Mouse (Mus musculus) kidney, adult 8-10 months (tissue): ENCODE data around the gene Dbn1.

ENCODE experiments used
- DNase-seq, 2 experiments: peaks; one replicate each; pipeline ENCODE4 v3.0.0; 2022

Dbn1 gene

DNA sequence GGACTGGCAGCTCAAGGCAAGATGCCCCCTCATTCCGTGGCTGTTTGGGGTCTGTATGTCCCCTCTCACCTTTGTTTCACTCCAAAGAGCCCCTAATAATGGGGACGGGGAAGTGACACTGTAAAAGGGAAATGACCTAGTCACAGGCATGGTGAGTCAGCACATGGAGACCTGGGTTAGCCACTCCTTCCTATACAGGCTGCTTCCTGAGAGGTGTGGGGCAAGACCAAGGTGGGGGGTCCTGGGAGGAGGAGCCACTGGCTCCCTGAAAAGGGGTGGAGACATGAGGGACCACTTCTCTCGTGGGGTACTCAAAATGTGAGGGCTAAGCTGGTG is 22.4 kb upstream of the Dbn1 start:
- no peak for DNase-seq

DNA sequence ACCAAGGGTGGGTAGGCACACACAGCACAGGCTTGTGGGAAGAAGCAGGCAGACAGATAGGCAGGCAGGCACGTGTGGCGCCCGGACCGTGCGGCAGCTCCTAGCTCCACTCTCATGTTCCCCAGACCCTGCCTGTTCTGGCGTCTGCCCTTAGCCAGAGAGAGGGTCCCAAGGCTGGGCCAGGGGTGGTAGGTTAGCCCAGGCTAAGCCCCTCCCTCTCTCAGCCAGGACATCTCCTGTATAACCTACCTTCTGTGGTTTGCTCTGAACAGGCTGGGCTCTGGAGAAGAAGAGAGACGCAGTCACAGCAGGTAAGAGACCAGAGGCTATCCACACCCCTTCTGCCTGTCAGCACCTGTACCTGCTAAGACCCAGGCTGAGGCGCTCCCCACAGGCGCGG is 20.6 kb upstream of the Dbn1 start:
- DNase-seq, result no peak

DNA sequence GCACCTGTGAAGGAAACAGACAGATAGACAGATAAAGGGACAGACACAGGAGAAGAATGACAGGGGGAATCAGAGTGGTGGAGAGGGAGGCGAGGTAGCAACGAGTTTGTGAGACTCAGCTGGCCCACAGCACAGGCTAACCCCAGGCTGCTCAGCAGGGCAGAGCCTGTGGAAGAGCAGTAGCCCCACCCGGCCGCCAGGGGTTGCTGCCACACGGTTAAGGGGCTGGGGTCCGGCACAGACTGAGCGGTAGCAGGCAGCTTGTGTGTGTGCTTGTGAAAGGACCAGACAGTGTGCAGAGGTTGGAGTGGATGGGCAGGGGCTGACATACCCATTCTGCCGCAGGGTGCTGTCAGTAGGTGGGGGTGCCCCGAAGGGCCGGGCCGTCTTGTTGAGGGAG is 20.0 kb upstream of the Dbn1 start:
- no peak for DNase-seq

DNA sequence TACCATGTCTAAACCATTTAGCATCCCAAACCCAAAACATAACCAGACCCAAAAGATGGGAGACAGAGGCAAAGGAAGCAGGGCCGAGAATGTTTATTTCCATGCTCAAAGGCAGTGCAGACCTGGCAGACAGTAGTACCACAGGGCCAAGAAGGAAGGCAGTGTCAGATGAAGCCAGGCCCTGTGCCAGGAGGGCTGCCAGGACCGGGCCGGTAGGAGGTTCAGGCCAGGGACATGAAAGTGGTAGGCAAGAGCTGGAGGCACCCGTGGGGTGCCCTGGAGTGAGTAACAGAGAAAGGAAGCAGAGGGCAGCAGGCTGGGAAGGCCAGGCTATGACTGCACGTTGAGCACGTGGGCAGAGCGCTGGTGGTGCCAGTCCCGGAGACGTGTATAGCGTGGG is 18.8 kb upstream of the Dbn1 start:
- no peak for DNase-seq

DNA sequence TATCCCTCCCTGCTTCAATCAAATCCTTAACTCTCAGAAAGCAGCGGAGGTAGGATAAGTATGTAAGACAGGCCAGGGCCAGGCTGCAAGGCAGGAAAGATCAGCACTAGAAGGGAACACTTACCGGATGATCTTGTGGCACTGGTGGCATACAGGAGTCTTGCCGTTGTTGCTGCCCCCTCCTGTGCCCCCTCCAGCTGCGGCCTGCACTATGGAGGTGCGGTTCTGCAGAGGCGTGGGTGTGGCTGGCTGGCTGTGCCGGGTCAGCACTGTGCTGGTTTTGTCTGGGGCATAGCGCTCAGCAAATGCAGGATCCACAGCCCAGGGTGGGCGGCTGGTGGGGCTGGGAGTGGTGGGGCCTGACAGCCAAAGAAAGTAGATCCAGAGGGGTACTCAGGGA is 17.9 kb upstream of the Dbn1 start:
- DNase-seq, result no peak

DNA sequence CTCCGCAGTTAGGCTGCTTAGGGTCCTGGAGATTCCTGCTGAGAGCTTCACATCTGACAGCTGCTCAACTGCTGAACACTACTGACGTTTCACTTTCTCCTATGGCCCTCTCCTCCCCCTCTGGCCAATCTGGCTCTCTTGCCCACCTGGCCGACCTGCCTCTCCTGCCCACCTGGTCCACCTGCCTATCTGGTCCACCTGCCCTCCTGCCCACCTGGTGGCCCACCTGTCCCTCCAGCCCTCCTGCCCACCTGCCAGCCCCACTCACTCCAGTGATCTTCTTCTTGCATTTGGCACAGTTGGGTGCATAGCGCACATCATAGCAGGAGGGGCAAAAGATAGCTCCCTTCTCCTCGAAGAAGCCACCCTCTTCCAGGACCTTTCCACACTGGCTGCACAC is 16.5 kb upstream of the Dbn1 start:
- no peak for DNase-seq

DNA sequence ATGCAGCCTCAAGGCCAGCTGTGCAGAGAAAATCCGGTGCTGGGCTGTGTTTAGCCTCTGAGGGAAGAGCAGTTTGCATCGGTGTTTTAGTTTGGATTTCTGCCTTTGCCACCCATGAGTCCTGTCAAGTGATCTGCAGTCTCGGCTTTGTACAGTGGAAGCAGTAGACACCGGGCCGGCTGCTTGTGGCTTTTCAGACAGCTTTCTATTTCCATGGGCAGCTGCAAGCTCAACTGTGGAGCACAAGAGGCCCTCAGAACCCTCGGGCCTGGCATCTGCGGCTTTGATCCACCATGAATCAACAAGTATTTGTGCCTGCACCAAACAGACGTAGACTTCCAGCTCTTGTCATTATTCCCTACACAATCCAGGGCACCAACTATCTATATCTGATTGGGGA is 14.5 kb upstream of the Dbn1 start:
- no peak for DNase-seq

DNA sequence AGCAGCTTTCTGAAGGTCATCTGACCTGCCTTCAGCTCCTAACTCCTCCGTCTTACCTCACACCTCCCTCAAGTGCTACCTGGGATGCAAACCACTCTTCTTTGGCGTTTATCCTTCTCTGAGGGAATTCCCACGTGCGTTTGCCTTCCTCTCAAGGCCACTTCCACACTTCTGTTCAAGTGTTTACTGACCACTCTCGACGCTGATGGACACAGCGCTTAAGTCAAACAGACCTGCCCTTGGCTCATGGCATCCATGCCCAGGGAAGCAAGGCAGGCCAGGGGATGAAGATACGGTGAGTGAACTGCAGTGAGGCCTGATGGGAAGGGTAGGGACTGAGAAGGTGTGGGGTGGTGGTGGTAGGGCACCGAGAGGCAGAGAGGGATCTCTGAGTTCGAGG is 12.7 kb upstream of the Dbn1 start:
- no peak for DNase-seq

DNA sequence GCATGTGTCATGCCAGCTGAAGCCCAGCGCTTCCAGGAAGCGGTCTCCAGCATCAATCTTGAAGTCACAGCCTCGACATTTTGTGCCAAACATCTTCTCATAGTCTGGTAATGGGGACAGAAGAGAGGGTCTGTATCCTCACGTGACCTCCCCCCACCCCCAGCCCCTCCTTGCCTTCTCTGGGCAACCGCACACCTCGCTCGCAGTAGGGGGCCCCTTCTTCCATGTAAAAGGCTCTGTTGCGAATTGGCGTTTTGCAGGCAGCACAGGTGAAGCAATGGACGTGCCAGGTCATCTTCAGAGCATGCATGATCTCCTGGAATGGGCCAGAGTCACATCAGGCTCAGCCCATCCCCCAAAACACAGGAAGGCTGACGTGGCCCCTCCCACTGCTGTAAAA is 11.0 kb upstream of the Dbn1 start:
- no peak for DNase-seq

DNA sequence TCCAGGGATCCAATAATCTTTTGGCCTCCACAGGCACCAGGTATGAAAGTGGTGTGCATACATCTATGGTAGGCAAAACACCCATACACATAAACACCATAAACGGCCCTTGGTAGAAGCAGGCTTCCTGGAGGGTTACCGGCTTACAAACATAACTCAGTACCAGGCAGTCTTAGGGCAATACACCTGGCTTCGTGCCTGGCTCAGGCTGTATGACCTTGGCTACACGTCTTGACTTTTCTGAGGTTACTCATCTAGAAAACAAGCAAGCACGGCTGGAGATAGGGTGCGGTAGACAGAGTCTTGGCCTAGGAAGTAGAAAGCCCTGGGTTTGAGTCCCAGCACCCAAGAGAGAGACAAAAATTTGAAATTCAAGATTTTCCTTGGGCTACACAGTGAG is 8.8 kb upstream of the Dbn1 start:
- DNase-seq, result no peak

DNA sequence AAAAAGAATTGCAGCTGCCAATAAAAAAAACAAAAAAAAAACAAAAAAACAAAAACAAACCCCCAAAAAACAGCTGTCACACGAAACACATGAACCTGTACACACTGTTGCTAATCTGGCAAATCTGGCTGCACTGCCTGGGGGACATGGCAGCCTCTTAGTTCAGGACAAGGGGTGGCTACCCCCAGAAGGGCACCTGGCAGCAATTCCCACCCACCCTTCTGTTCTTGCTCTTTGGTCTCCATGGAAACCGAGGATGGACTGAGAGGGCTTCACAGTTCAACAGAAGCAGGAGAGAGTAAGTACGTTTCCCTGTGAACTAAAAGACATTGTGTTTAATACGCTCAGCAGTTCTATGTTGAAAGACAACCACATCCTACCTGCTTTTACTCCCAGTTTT is 7.8 kb upstream of the Dbn1 start:
- DNase-seq, result no peak

DNA sequence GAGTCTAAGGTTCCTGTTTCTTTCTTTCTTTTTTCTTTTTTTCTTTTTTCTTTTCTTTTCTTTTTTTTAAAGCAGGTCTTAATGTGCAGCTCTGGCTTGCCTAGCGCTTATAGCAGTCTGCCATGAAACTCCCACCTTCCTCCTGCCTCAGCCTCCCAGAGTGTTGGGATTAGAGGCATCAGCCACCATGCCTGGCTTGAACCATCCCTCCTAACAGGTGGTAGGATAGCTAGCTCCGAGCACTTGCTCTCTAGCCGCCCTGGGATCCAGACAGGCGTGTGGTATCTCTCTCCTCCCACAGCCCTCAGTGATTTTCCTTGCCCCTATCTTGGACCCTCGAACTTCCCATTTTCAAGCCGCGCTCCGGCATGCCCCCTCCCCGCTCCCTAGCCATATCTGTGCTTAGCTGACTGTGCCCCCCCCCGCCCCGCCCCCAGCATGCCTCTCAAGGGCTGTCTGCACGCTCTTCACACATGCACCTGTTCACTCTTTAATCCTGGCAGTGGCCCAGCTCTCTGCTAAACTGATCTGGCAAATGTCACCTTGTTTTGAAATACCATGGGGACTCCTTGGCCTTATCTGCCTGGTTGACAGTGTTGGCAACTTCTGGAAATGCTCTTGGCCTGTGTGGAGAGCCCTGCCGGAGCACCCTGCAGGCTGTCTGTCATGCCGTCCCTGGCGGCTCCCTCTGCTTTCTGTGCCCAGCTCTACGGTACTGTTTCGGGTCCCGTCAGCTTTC is 7.1 kb upstream of the Dbn1 start:
- no peak for DNase-seq

DNA sequence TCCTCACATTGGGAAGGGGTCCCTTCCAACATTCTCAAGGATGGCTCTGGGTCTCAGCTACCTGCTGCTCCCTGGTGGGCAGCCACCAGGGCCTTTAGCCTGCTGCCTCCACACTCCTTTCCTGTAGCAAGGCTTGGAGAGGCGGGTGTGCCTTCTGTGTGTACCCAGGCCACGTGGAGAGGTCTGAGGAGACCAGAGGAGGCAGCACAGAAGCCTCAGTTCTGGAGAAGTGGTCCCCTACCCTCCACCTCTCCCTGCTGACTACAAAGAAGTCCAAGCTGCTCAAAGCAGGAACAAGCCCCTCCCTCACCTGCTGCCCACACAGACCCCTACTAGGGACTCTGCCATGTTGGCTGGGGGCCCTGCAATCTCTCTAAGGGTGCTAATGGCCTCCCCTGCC is 6.3 kb upstream of the Dbn1 start:
- no peak for DNase-seq

DNA sequence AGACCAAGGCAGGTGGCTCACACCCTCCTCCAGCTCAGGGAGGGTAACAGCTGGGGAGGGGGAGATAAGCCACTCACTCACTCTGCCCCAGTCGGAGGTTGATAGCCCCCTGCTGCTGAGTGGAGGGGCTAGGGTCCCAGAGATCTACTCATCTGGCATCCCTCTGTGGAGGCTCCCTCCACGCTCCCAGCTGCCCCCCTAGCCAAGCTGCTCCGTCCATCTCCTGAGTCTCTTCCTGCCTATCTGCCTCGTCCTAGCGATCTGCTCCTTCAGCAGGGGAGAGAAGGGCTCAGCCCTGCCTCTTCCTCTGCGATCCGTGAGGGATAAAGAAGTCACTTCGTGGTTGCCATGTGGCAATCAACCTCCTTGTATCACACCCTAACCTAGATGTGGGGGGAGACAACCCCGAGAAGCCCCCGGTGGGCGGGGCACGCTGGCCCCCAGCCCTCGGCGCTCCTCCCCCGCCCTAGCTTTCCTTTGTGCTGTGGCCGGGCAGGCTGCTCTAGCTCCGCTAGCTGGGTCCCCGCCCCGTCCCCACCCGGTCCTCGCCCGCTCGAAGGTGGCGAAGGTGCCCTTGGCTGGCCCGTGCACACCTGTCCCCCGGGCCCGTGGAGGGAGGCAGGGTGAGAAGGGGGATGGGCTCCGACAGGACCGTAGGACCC is 864 bp downstream of the Dbn1 start:
- DNase-seq, result no peak

DNA sequence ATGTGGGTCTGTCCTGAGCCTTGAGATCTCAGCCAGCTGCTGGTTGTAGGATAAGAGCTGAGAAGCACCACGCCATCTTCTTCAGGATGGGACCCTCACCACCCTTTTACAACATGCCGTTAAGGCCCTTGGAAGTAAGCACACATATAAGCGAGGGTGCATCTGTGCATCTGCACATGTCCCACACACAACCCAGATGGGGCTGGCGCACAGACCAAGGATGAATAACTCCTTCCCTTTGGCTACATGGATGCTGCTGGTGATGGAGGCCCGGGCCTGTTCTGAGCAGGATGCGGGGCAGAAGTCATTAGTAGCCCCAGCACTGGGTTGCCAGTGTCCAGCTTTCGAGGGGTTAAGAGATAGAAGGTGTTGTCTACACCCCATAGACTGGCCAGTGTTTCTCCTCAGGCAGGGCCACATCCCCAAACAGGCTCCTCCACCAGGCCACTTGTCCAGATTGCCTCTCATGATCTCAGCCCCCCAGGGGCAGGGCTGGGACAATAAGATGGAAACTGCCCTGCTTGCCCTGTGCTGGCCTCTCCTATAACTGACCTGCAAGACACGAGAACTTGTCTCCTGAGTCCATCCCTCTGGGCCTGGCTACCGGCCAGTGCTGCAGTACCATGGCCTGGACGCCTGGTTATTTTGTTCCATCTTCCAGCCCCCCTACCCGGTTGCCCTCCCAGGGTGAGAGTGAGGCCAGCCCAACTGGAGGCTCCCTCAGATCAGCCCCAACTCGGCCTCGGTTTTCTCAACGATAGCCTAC is 1.7 kb downstream of the Dbn1 start:
- no peak for DNase-seq

DNA sequence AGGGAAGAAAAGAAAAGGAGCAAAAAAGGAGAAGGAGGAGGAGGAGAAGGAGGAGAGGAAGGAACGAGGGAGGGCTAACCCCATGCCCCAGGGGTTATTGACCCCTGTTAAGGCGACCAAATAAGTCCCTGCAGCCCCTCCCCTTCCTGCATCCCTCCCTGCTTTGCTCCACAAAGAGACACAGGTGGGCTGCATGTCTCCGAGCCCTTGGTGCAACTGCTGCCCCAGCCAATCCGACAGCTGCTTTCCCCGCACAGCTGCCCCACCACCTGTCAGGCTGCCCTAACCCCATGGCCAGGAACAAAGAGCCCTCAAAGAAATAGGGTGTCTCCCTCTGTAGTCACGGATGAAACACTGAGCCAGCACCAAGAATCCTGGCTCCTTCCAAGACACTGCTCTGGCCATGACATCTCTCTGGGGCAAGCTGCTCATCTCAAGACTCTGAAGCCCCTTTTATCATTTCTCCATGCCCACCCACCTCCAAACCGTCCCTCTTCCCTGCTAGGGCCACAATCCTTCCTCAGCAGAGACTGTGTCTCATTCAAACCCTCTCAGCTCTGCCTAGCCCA is 3.3 kb downstream of the Dbn1 start:
- no peak for DNase-seq

DNA sequence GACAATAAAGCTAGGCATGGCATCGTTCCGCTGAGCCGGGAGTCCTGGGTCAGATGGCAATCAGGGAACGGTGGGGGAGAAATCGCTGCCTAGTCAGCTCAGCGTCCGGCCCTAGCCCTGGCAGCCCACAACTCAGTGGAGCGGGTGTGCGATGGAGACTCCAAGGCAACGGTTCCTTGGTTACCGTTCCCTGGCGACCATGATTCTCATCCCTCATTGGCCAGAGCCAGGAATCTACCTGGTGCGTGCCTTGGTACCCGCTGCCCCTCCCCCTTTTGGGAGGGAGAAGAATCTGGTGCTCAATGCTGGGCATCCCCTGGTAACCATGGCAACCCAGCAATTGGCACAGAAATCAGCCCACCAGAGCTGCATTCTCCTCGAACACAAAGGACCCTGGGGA is 4.3 kb downstream of the Dbn1 start:
- DNase-seq, result no peak

DNA sequence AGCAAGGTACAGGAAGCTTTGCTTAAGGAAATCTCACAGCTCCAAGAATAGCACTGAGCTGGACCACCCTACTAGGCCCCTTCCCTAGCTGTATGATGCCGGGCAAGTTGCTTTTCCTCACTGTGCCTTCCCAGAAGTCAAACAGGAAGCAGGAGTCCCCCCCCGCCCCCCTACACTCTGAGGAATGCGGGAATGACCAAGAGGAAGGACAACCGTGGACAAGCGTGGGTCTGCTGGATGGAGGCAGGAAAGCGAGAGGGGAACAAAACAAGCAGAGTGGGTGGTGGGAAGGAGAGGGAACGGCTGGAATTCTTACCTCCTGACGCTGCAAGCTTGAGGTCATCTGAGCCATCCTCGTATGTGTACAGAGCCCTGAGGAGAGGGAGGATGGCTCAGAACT is 4.8 kb downstream of the Dbn1 start:
- DNase-seq, result no peak

DNA sequence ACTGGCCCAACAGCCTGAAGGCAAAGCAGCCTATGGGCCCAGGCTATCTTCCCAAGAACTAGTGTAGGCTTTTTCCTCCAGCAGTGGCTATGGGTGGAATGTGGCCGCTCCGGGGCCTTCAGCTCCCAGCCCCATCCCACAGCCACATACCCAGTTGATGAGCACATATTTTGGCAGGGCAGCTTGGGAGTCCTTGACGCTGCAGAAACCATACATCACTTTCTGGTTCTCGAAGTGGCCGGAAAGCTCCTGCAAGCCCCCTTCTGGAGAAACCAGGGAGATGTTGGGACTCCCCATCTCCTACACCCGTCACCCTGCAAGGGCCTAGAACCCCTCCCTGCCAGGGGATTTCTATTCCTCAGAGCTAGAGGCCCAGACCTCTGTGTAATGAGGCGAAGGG is 5.4 kb downstream of the Dbn1 start:
- no peak for DNase-seq

DNA sequence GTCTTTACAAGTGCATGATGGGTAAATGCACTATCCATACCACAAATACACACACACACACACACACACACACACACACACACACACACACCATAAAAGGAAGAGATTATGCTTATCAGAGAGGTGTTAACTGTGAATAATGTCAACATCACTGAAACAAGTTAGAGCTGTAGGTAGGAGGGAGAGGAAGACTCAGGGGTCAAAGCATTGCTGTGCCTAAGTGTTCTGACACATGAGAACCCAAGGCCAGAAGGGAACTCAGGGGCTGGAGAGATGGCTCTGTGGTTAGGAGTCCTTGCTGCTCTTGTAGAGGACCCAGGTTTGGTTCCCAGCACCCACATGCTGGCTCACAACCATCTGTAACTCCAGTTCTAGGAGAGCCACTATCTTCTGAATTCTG is 8.0 kb downstream of the Dbn1 start:
- DNase-seq, result no peak

DNA sequence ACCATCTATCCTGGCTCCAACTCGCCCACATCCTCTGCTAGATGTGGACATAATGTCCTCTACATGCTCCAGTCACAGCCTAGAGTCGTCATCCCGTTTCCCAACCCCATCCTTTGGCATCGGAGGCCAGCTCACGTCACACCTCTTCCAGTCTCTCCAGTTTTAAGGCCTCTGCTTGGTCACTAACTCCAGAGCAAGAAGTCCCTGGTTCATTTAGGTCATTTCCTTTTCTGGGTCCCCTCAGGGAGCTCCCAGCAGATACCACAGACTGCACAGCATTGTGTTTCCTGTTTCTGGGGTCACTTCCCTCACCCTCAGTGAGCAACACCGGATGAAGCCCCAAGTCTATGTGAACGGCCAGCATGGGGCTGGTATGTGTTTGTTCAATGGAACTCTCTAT is 8.9 kb downstream of the Dbn1 start:
- no peak for DNase-seq

DNA sequence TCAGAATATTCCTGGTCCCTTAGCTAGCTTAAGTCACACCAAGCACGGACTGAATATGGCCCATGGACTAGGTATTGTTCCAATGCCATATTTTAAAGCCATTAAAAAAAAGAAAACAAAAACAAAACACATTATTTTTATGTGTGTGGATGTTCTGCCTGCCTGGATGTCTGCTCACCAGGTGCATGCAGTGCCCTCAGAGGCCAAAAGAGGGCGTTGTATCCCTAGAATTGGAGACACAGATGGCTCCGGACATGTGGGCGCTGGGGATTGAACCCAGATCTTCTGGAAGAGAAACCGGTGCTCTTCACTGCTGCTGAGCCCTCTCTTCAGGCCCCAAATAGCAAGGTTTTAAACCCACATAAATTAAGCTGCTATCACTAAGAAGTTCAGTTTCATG is 9.9 kb downstream of the Dbn1 start:
- DNase-seq, result peak in 1 of 2 experiments; percentile 52

DNA sequence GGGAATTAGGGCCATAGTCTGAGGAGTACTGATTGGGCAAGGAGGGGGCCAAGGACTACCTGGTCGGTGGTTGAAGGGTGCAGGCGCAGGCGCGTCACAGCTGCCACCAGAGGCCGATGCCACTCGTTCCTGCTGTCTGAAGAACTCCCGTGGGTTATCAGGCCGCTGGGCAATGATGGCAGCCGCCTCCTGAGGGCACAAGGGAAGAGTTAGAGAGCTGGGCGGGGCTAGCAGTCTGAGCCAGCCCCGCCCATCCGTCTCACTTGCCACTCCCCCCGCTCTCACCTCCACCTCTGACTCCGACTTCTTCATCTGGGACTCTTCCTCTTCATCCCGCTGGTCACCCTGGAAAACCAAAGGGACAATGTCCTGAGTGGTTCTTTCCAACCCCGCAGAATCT is 10.4 kb downstream of the Dbn1 start:
- no peak for DNase-seq

DNA sequence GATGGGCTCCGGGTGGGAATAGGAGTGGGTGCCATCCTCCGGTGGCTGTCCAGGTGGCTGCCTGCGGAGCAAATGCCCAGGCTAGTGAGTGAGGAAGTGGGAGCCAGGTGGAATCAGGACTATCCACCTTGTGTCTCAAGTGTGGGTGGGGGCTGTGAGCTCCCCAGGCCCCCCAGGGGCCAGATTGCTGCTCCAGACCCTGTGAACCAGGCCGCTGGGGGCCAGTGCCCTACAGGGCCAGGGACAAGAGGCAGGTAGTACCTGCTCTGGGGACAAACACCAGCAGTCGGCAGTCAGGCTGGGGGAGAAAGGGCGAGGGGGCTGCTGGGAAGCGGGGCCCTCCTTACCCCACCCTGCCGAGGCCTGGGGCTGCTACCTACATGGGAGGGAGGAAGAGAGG is 11.7 kb downstream of the Dbn1 start:
- no peak for DNase-seq
